Mouse (Mus musculus) adrenal gland, postnatal 36 days (tissue): Measurements from ENCODE around the gene Slc25a44. TPM values are rescaled to one million over a fixed set of nuclear protein-coding genes. Genes with fewer than 3 reads are reported as not detected.
A peak's percentile ranks its signal among the peaks of the same experiment; 100 is the strongest.
"Not testable (repeated sequence)": the region's sequence is repeated elsewhere in the genome, so short reads cannot be mapped to it uniquely, and the experiment has no call there.

Experiments used
- DNase-seq, 2 experiments: peaks; one replicate each; pipeline ENCODE4 v3.0.0; 2021; ENCODE audit warnings: mixed read lengths in 1 of 2
- total RNA-seq, 2 experiments: library from RNA; stranded (reverse); gene quantifications; 2 replicates each; pipeline ENCODE4 v1.2.3; 2021

Slc25a44 gene
- total RNA-seq, 2 experiments from 2014 or later, result 47.2 to 48.1 TPM

- no peak for DNase-seq
Measured at GRCm38 (mm10) chr3:88412636-88413035, 12.3 kb downstream of the Slc25a44 start.

GRCm38 (mm10) chr3:88411681-88412080 lies 13.3 kb downstream of the Slc25a44 start:
- peak; percentile 60 to 74 for DNase-seq

GRCm38 (mm10) chr3:88410645-88411031 lies 14.3 kb downstream of the Slc25a44 start:
- DNase-seq, result no peak

DNA sequence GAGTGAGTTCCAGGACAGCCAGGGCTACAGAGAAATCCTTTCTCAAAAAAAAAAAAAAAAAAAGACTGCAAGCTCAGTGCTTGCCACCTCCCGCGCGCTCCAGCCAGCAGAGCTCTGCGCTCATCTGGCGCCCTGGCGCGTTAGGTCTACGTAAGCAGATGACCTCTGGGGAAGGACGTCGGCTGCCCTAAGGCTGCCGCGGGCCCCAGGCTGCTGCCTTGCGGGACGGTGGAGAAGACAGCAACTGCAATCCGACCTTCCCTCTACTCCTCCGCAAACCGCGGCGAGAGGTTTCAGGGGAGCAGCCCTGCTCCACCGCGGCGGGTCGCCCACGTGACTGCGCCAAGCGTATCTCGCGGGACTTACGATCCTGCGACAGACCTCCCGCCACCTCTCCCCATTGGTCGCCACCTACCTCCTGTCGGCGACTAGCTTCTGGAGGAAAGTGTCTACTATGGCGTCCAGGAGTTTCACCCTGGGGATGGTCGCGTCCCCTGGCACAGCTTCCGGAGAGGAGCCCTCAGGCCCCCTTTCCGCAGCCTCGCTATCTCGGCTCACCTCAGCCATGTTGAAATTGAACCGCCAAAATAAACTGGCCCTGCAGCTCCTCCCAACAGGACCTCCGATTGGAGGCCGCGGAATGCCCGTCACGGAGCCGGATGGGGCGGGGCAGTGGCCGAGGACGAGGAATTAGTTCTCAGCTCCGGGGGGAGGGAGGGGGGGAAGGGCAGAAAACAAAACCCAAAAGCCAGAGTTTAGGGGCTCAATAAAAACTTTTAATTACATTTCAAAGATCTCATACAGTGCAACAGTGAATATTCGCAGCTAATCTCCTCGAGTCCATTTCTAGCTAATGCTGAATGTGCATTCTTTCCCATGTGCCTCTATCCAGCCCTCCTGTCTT lies 14.9 kb downstream of the Slc25a44 start, which contains the start of gene Pmf1:
Gene Pmf1, minus strand, starts transcription at position 591 of the 904 bp plus-strand sequence.
- peak; percentile 96 to 97 for DNase-seq

DNA sequence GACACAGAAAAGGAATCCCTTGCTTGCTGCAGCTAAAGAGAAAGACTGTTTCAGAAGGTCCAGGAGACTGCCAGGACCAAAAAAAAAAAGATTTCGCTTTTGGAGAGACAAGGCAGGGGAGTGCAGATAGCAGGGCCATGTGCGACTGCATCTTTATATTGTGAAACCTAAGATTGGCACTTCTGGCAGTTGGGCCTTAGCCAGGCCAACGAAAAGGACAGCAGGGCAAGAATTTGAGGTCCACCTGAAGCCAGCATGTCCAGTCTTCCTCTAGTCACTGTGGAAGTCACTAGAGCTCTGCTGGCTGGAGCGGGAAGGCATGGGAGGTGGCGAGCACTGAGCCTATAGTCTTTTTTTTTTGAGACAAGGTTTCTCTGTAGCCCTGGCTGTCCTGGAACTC lies 16.0 kb downstream of the Slc25a44 start:
- DNase-seq, result no peak

DNA sequence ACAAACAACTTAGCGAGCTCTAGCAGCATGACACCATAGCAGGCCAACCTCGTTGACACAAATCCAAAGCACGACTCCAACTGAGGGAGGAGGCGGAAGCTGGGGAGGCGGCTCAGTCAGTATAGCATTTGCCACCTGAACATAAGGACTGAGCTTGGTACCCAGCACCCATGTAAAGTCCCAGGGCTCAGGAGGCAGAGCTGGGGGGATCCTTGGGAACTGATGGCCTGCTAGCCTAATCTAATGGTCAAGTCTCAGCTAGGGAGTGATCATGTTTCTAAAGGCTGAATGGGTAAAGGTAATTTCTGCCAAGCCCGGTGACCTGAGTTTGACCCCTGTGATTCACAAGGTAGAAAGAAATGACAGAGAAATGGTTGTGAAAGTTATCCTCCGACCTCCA lies 17.4 kb downstream of the Slc25a44 start:
- DNase-seq, result no peak

- peak; percentile 59 to 76 for DNase-seq
Measured at GRCm38 (mm10) chr3:88407090-88407489, 17.8 kb downstream of the Slc25a44 start.

GRCm38 (mm10) chr3:88403522-88404230 lies 21.3 kb downstream of the Slc25a44 start:
- no peak for DNase-seq

DNA sequence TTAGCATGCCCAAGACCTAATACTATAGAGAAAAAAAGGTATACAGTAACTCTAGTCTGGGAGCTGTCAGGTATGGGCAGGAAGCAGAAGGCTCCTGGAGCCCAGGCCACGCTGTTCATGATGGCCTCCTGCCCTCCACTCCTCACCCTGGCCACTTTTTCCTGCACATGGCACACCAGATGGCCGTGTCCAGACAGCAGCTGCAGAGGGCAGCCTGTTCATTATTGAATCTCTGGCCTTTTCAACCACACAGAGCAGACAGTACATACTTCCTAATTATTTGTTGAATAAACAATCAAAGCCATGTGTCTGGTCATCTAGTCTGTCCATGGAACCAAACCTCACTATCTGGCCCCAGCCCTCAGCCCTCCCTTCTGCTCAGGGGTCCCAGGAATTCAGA lies 26.3 kb downstream of the Slc25a44 start:
- no peak for DNase-seq

- no peak for DNase-seq
Measured at GRCm38 (mm10) chr3:88395742-88396141, 29.2 kb downstream of the Slc25a44 start.

GRCm38 (mm10) chr3:88395288-88395687 lies 29.7 kb downstream of the Slc25a44 start:
- no peak for DNase-seq

DNA sequence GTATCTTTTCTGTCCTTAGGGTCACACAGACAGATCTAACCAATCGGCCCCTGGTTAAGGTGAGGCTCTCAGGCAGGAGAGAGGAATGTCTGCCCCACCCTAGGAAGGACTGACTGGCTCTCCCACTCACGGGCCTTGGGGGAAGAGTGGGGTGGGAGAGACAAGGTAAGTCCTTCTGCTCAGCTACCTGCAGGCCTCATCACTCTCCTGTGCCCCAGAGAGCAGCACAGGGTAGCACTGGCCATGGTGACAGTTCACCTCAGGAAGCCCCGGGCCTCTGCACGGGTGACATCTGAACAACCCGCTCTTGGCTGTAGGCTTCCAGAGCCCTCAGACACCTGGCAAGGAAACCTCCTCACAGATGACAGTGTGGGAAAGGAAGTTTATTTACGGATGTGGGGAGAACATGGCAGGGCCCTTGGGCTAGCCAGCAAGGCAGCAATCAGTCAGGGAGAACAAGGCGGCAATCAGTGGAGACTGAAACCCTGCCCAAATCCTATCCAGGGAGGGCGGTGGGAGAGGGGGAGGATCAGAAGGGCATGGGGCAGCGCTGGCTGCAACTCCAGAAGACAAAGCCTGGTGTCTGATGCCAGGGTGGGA lies 31.1 kb downstream of the Slc25a44 start:
- DNase-seq, result no peak

DNA sequence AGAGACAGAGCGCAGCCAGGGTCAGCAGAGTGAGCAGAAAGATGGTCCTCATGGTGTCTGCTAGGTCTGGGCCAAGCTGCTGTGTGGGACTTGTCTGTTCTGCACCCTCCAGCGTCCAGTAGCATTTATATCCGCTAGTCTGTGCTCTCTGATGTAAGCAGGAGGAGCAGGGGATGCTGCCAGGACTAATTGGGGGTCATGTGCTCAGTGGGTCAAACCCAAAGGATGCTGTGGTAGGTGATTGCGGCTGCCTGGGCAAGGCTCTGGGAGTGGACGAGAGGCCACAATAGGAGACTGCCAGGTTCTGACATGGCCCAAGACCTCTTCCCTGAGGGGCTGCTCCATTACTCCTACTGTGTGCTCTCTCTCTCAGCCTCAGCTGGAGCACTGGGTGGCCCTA lies 40.6 kb downstream of the Slc25a44 start, which contains the start of gene Bglap:
Gene Bglap, minus strand, starts transcription at position 101 of the 400 bp plus-strand sequence.
- DNase-seq, result no peak

GRCm38 (mm10) chr3:88382383-88382782 lies 42.6 kb downstream of the Slc25a44 start:
- not testable (repeated sequence) for DNase-seq

GRCm38 (mm10) chr3:88381389-88382315 lies 43.3 kb downstream of the Slc25a44 start:
- peak in 1 of 2 experiments; percentile 40 for DNase-seq

- not testable (repeated sequence) for DNase-seq
Measured at GRCm38 (mm10) chr3:88378599-88378998, 46.3 kb downstream of the Slc25a44 start, which contains the start of gene Bglap2. Gene Bglap2 (minus strand): TSS chr3:88378699.

GRCm38 (mm10) chr3:88376644-88377043 lies 48.3 kb downstream of the Slc25a44 start:
- not testable (repeated sequence) for DNase-seq

- DNase-seq, result not testable (repeated sequence)
Measured at GRCm38 (mm10) chr3:88375750-88376626, 49.0 kb downstream of the Slc25a44 start.

- DNase-seq, result not testable (repeated sequence)
Measured at GRCm38 (mm10) chr3:88372643-88373042, 52.3 kb downstream of the Slc25a44 start, which contains the start of gene Bglap3. Gene Bglap3 (minus strand): TSS chr3:88372743.

GRCm38 (mm10) chr3:88368511-88368910 lies 56.4 kb downstream of the Slc25a44 start:
- DNase-seq, result not testable (repeated sequence)
